Mouse (Mus musculus) cerebellum, adult 8-10 months (tissue): ENCODE measurements around the gene Atp1b3.
A peak's percentile ranks its signal among the peaks of the same experiment; 100 is the strongest.
"Not testable (repeated sequence)": the region's sequence is repeated elsewhere in the genome, so short reads cannot be mapped to it uniquely, and the experiment has no call there.

Source experiments
- DNase-seq: peaks from one replicate; pipeline ENCODE4 v3.0.0; 2022

Gene Atp1b3

DNA sequence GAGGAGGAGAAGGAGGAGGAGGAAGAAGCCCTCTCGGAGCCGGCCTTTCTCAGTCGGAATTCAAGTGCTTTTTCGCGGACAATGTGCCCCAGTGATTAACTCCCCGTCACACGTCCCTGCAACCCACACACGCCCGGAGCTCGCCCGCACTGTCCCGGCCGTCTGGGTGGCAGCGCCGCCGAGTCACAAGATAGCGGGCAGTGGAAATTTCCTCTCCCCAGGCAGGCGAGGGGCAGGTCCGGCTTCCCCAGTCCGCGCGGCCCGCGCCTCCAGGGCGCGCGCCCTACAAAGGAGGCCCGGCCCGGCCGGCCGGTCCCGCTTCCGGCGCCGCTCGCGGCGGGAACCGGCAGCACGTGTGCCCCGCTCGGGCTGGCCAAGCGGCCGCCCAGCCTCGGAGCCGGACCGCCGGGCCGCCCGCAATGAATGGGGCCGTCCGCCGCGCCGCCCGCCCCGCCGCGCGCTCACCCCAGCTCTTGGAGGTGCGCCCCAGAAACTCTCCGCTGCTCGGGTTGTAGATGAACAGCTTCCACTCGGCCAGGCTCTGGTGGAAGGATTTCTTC lies 581 bp downstream of the Atp1b3 start:
- peak; percentile 72 for DNase-seq

DNA sequence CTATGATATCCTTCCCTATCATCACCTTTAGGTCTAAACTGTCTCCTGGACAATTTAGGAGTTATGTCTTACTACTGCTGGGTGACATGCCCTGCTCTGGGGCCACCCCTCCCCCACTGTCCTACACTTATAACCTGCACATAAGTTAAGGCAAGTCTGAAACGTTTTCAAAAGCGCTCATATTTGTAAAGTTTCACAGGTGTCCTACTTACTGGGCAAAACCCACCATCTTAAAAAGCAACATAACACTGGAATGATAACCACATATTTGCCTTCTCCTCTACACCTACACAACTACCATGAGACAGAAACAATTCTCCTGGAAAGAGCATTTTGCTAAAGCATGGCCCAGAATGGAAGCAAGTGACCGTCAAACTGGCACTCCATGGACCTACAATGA lies 4.2 kb downstream of the Atp1b3 start:
- DNase-seq = no peak

GRCm38 (mm10) chr9:96353799-96354198 lies 10.4 kb downstream of the Atp1b3 start:
- DNase-seq = no peak

GRCm38 (mm10) chr9:96353121-96353769 lies 11.0 kb downstream of the Atp1b3 start:
- DNase-seq = no peak

GRCm38 (mm10) chr9:96351771-96352170 lies 12.5 kb downstream of the Atp1b3 start:
- not testable (repeated sequence) for DNase-seq

GRCm38 (mm10) chr9:96350476-96350875 lies 13.8 kb downstream of the Atp1b3 start:
- DNase-seq = no peak

GRCm38 (mm10) chr9:96350010-96350409 lies 14.2 kb downstream of the Atp1b3 start:
- DNase-seq = peak; percentile 55

DNA sequence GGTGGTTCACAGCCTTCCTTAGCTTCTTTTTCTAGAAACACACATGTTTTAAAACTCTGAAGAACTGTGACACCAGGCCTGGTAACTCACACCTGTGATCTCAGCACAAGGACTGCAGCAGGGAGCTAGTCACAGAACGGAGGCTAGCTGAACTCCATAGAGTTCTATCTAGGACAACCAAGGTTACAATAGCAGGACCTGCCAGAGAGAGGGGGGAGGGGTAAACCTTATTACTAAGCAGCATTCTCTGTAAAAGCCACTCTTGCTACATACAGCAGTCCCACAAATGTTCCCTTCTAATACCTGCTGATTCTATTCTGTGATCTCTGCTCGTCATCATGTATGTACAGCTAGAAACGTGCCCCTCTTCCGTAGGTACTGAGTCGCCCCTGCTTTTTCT lies 15.4 kb downstream of the Atp1b3 start:
- no peak for DNase-seq

DNA sequence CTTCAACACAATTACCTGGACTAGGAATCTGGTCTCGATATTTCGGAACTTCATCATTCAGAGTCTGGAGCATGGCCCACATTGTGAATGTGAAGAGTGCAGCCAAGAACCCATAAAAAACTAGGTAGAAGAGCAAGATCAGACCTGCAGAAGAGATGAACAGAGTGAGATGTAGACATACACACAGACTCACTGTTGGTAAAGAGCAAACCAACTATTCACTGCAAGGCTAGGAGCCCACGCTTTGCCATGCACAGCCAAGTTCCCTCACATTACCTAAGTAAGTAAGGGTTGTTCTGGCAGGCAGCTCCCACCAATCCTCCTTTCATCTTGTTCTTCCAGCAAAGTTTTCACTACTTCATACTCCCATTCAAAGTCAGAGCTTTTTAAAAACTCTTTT lies 18.5 kb downstream of the Atp1b3 start:
- no peak for DNase-seq

DNA sequence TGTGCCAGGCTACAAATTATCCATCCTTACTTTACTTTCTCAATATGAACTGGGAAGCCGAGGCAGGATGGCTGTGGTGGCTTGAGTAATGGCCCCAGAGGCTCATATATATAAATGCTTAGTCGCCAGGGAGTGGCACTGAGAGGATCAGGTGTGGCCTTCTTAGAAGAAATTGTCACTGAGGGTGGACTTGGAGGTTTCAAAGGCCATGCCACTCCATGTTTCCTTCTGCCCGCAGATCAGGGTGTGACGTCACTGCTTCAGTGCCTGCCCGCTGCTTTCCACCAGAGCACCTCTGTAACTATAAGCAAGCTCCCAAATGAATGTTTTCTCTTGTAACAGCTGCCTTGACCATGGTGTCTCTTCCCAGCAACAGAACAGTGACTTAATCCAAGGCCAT lies 33.1 kb downstream of the Atp1b3 start:
- no peak for DNase-seq

GRCm38 (mm10) chr9:96328226-96328625 lies 36.0 kb downstream of the Atp1b3 start:
- peak; percentile 45 for DNase-seq

DNA sequence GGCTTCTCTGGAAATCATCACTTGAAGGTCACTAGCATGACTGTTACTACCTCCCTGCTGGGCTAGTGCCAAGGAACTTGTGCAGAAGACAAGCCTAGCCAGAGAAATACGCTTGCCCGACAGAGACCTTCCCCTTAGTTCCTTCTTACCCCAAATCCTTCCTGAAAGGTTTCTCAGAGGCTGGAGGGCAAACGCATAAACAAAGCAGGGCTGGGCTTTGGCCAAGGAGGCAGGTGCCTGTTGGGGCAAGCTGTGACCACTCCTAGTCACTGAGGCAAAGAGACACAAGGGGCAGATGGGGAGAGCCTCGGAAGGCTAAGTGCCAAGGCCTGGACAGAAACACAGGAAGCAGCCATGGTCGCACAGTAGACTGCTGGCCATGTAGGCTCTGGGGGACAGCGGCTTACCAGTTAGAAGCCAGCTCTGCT lies 37.7 kb downstream of the Atp1b3 start:
- peak; percentile 81 for DNase-seq

DNA sequence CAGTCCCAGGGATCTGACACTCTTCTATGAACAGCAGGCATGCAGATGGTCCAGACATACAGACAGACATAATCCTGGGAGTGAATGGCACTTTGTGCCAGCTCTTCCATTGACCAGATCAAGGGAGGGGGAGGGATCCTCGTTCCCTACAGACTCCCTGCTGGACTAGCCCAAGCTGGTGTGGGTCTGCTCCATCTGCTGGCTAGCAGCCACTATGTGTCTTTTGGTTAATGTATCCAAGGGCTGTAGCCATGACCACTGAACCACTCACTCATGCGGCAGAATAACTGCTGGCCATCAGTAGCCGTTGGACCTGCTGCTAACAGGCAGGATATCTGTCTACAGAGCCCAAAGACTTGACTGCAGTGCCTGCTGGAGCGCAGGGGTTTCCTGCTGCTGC lies 39.7 kb downstream of the Atp1b3 start:
- no peak for DNase-seq

DNA sequence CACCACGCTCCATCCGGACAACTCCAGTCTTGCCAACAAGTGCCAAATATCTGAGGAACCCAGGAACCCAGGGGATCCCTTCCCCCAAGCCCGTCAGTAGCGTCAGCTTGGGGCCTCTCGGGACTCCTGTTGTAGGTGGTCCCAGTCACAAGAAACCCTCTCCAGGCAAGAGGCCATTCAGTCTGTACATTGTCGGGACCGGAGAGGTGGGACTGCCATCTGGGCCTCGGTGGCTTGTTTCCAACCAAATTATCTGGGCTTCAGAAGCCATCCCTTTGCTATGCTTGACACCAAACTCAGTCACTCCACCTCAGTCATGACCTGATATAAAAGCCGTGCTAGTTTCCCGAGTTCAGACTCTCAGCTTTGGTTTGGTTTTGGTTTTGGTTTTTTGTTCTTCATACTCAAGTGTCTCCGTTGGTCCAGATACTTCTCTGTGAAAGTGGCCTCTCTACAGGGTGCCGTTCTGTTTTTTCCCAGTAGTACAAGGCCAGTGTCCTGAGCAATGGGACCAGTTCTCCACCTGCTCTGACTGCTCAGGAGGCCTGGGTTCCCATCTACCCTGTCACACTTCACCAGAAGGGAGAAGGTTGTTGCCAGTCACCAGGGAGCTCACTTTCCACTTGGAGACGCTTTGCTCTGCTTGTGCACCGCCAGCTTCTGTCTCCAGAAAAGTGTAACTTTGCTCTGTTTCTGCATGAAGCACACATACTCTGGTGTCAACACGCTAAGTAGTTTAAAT lies 41.7 kb downstream of the Atp1b3 start:
- DNase-seq = peak; percentile 52

DNA sequence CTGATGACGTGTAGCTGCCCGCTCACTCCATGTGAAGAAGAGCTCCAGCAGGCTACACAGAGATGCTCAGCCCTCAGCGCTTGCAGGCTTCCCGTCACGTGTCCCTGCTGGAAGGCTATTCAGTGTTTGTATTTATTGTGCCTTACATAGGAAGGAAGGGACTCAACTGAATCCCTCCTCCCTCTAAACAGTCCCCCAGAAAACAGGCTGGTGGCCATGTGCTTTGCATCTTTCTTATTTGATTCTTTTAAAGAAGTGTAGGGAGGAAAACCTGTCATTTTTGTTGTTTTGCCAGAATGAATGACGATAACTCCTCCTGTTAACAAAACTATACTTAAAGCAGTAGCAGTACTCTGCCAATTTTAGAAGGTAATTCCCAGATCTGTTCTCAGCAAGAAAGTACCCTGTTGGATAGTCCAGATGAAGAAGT lies 43.7 kb downstream of the Atp1b3 start:
- no peak for DNase-seq

DNA sequence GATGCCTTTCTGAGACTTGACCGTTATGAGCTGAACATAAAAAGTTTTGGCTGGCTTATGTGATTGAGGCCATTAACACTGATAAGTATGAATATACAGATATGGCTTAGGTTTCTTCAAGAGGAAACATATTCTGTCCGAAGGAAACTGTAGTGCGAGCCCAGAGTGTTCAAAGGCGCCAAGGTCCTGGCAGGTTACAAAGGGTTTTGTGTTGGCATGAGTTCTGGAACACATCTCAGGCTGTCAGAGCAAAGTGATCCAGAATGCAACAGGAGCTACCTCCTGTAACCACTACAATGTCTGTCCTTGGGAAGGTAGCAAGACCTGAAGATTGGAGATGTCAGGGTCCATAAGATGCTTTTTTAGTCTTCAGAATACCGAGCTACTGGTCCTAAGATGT lies 44.9 kb downstream of the Atp1b3 start:
- DNase-seq = no peak

- DNase-seq = no peak
These were observed 52.2 kb downstream of the Atp1b3 start for GRCm38 (mm10) chr9:96312074-96312473.

DNA sequence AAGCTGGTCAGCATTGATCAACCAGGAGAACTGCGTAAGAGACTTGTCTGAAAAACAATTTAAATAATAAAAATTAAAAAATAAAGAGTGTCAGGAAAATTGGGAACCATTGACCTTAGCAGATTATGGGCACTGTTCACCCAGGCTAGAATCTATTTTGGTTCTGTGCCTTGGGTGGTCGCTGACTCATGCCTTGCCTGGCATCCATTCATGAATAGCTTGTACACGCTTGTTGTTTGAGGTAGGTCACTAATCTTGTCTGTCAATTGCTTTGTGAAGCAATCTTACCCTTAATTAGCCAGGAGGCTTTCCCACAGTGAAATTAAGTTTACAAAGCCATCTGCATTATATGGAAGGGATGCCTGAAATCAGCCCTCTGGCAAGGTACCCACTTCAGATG lies 55.4 kb downstream of the Atp1b3 start:
- no peak for DNase-seq

DNA sequence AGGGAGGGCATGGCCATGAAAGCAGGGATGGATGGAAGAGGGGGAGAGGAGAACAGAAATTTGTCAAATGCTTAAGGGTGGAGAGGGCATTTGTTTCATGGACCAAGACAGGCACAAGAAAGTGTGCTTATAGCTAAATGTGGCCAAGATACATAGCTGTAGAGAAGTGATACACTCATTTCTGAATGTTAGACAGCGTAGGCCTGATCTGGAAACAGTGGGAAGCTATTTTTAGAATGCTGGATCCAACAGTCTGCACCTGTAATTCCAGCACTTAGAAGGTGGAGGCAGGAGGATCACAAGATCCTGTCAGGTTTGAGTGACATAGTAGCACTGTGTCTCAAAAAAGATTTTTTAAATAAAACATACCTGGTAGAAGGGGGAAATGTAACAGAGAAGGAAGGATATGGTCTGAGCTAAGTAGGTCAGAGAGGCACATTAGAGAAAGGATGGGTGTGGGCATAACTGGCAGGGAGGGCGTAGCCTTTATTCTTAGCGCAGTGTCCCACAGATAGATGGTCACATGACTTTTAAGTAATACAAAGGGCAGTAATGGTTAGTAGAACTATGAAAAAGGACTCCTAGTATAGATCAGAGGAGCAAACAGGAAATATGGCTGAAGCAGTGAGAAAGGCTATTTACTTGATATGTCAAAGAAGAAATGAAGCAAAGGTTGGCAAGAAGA lies 64.8 kb downstream of the Atp1b3 start:
- DNase-seq = no peak

DNA sequence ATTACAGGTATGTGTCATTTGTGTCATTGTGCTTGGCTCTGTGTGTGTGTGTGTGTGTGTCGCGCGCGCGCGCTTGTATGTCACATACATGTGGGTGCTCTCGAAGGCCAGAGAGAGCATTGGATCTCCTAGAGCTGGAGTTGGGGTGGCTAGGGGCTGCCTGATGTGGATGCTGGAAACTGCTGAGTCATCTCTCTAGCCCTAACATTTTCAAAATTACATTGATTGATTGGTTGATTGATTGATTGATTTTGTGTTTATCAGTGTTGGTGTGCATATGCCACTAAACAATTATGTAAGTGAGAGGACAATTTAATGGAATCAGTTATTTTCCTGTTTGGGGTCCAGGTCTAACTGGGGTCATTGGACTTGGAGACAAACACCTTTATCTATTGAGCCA lies 72.1 kb downstream of the Atp1b3 start:
- no peak for DNase-seq

GRCm38 (mm10) chr9:96284916-96285315 lies 79.3 kb downstream of the Atp1b3 start:
- no peak for DNase-seq
